Mouse (Mus musculus): ENCODE measurements around the gene Cxcr6. TPM values are rescaled to one million over a fixed set of nuclear protein-coding genes. Genes with fewer than 3 reads are reported as not detected.

Gene Cxcr6
- polyA plus RNA-seq, 1 experiment from 2014 or later = 0.11 TPM

DNA sequence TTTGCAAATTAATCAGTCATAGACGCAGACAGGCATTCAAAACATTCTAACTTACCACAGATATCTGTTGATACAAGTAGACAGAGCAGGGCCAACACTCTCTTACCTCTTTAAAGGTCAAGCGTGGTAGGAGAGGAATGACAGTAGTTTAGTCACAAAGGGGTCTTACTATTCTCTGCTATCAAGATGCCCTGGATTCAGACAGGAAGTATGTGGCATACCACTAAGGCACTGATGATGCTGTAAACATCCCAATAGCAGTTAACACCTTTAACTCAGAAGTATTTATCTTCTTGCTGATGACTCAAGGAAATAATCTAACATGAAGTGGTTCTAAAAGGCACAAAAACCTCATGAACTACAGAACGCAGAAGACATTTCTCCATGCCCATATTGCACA is 29.6 kb downstream of the Cxcr6 start:
- Histone ChIP-seq H3K27me3 (ENCODE audit: control insufficient read depth, insufficient read depth, low read length) (no peaks in the 10 kb centered on the region), H3K4me3 (replicated peaks; ENCODE audit: low read depth, low read length) (no peak overlapping the region), H3K9me3 (ENCODE audit: control insufficient read depth, low read length) (no peaks in the 10 kb centered on the region), H3K27ac (replicated peaks; ENCODE audit: low read depth, low read length) (no peak overlapping the region), H3K36me3 (ENCODE audit: control insufficient read depth, insufficient read depth, low read length) (peaks cover 35% of the 10 kb centered on the region), H3K9ac (replicated peaks; ENCODE audit: low read length) (no peak overlapping the region), H3K4me2 (ENCODE audit: low read length) (no peak overlapping the region), H3K4me1 (ENCODE audit: control insufficient read depth, insufficient read depth, low read length) (no peaks in the 10 kb centered on the region)
- WGBS = 96% methylated on average over 3 of the region's 3 CpGs
- ATAC-seq (ENCODE audit: low FRiP score, low TSS enrichment) (no peak), DNase-seq (no peak)

DNA sequence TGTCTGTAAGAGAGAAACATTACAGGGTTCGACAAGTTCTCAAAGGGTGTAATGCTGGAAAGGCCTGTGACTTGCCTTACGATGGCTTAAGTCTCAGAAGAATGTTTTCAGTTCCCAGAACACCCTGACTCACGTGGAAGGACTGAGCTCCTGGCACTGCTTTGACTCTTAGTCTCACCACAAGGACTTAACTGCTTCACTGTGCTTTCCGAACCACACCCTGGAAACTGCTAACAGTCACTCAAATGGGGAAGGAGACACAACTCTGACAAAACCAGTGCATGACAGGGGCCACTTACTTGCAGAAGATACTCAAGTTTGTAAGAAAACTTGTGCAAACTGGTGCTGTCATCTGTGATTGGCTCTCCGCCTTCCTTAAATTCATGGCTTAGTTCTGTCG is 34.0 kb downstream of the Cxcr6 start:
- WGBS = 91% methylated on average over 6 of the region's 6 CpGs
- Histone ChIP-seq H3K27ac (replicated peaks; ENCODE audit: low read depth, low read length) (no peak overlapping the region), H3K27me3 (ENCODE audit: control insufficient read depth, insufficient read depth, low read length) (no peaks in the 10 kb centered on the region), H3K36me3 (ENCODE audit: control insufficient read depth, insufficient read depth, low read length) (peaks cover 28% of the 10 kb centered on the region), H3K9me3 (ENCODE audit: control insufficient read depth, low read length) (no peaks in the 10 kb centered on the region), H3K9ac (replicated peaks; ENCODE audit: low read length) (no peak overlapping the region), H3K4me1 (ENCODE audit: control insufficient read depth, insufficient read depth, low read length) (no peaks in the 10 kb centered on the region), H3K4me2 (ENCODE audit: low read length) (no peak overlapping the region), H3K4me3 (replicated peaks; ENCODE audit: low read depth, low read length) (no peak overlapping the region)
- no peak for ATAC-seq (ENCODE audit: low FRiP score, low TSS enrichment)
- DNase-seq = no peak

DNA sequence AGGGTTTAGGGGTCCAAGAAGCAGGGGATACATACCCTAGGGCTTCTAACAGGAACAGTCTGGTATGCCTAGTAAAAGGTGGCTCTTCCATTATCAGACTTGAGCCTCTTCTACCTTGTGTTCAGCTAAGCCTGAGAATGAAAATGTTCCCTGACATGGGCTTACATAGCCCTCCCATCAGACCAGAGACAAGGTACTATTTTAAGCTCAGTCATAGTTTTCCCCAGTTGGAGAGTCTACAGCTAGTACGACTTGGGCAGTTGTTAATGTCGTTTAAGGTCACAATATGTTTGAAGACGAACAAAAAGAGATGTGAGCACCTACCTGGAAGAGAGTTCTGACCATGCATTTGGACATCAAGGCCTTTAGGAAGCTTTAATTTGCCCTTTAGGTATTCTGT is 38.2 kb downstream of the Cxcr6 start:
- no peak overlapping the region for H3K27ac ChIP-seq (replicated peaks; ENCODE audit: low read depth, low read length)
- H3K27me3 ChIP-seq (ENCODE audit: control insufficient read depth, insufficient read depth, low read length) = no peaks in the 10 kb centered on the region
- no peak for DNase-seq
- no peak overlapping the region for H3K9ac ChIP-seq (replicated peaks; ENCODE audit: low read length)
- no peak overlapping the region for H3K4me2 ChIP-seq (ENCODE audit: low read length)
- no peak for ATAC-seq (ENCODE audit: low FRiP score, low TSS enrichment)
- H3K36me3 ChIP-seq (ENCODE audit: control insufficient read depth, insufficient read depth, low read length) = peaks cover 10% of the 10 kb centered on the region; the same call in 1 of the 2 replicates
- no peak overlapping the region for H3K4me3 ChIP-seq (replicated peaks; ENCODE audit: low read depth, low read length)
- 90% methylated on average over 3 of the region's 3 CpGs for WGBS
- H3K9me3 ChIP-seq (ENCODE audit: control insufficient read depth, low read length) = no peaks in the 10 kb centered on the region
- no peaks in the 10 kb centered on the region for H3K4me1 ChIP-seq (ENCODE audit: control insufficient read depth, insufficient read depth, low read length)

DNA sequence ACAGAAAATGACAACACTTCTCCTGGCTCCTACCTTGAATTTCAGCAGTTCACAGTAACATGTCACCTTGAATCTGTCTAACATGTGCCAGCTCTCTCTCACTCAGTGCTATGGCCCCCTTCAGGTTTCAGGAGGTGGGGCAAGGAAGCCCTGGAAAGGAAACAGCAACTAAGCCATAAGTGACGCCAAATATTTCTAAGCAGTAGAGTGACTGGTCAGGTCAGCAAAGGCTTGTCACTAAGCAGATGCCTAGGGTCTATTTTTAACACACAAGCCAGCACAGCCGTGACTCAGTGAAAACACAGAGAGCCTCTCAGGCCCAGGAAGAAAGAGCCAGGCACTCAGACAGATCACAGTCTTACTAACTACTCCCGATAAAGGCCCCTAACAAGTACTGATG is 38.8 kb downstream of the Cxcr6 start:
- Histone ChIP-seq H3K27me3 (ENCODE audit: control insufficient read depth, insufficient read depth, low read length) (no peaks in the 10 kb centered on the region), H3K4me2 (ENCODE audit: low read length) (no peak overlapping the region), H3K4me3 (replicated peaks; ENCODE audit: low read depth, low read length) (no peak overlapping the region), H3K9me3 (ENCODE audit: control insufficient read depth, low read length) (no peaks in the 10 kb centered on the region), H3K36me3 (ENCODE audit: control insufficient read depth, insufficient read depth, low read length) (peaks cover 8% of the 10 kb centered on the region; the same call in 1 of the 2 replicates), H3K27ac (replicated peaks; ENCODE audit: low read depth, low read length) (no peak overlapping the region), H3K9ac (replicated peaks; ENCODE audit: low read length) (no peak overlapping the region), H3K4me1 (ENCODE audit: control insufficient read depth, insufficient read depth, low read length) (no peaks in the 10 kb centered on the region)
- ATAC-seq (ENCODE audit: low FRiP score, low TSS enrichment) (no peak), DNase-seq (no peak)
- 84% methylated on average over 3 of the region's 3 CpGs for WGBS

DNA sequence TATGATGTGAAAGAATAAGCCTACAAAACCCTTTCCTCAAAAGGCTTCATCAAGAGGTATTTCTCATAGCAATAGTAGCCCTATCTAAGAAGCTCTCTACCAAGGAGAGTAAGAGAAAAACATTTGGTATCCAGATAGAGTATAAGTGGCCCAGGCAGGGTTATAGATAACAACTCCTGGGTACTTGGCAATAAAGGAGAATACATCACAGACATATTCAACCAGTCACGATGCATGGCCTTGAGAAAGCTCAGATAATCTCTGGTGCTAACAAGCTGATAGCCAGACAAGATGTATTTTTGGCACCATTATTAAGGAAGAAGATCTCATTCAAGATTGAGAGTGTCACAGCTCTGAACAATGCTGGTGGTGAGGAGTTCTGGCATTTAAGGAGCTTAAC is 40.2 kb downstream of the Cxcr6 start:
- ATAC-seq (ENCODE audit: low FRiP score, low TSS enrichment) = no peak
- 88% methylated on average over 1 of the region's 1 CpGs for WGBS

DNA sequence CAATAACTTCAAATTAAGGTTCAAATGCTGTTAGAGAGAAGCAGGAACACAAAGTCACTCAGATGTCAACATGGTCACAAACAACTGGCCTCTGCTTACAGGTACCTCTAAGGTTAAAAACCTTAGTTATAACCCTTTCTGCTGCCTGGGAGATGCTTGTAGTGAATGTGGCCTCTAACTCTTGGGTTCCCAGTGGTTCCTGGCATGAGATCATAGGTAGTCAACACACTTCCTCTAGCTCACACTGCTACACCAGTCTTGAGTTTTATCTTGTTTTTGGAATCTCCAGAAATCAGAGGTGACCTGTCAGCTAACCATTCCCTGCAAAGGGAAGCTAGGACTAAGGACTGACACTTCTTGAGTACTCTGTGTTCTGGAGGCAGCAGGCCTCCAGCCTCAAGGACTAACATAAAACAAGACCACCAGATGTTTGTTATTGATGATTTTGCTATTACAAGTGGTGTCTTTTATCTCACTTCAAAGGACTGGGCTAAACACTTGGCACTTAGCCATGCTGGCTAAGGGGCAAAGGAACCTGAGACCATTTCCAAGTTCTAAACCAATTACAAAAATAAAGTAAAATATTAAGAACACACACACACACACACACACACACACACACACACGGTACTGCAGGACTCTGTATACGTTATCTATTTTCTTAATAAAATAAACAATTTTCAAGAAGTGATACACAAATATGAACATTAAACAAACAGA is 43.9 kb downstream of the Cxcr6 start:
- ATAC-seq (ENCODE audit: low FRiP score, low TSS enrichment) = no peak
- H3K27ac ChIP-seq (replicated peaks; ENCODE audit: low read depth, low read length) = no peak overlapping the region

More for the DNA sequence above, 40.2 kb downstream of the Cxcr6 start:
- no peak overlapping the region for H3K9ac ChIP-seq (replicated peaks; ENCODE audit: low read length)
- peaks cover 5% of the 10 kb centered on the region; the same call in 1 of the 2 replicates for H3K4me1 ChIP-seq (ENCODE audit: control insufficient read depth, insufficient read depth, low read length)
- no peak overlapping the region for H3K27ac ChIP-seq (replicated peaks; ENCODE audit: low read depth, low read length)
- no peak for DNase-seq
- 0 out of 2 replicates have a peak, but pooled peaks cover 4% of the 10 kb centered on the region for H3K36me3 ChIP-seq (ENCODE audit: control insufficient read depth, insufficient read depth, low read length)
- H3K9me3 ChIP-seq (ENCODE audit: control insufficient read depth, low read length) = no peaks in the 10 kb centered on the region
- H3K4me3 ChIP-seq (replicated peaks; ENCODE audit: low read depth, low read length) = no peak overlapping the region
- no peaks in the 10 kb centered on the region for H3K27me3 ChIP-seq (ENCODE audit: control insufficient read depth, insufficient read depth, low read length)
- no peak overlapping the region for H3K4me2 ChIP-seq (ENCODE audit: low read length)

DNA sequence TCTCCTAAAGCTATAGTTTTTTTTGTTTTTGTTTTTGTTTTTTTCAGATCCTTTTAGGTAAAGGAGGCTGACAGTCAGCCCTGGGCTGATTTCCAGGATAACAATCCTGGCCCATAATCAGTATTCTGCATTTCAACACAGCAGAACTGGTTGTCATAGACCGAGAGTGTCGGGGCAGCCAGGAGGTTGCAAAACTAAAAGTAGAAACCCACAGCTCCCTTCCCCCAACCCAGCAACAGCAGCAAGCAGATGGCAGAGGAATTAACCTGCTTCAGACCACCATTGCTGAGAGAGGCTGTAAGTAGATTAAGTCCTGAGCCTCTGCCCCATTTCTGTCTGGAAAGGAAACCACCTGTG is 44.4 kb downstream of the Cxcr6 start:
- WGBS = 2% methylated on average over 2 of the region's 2 CpGs
- no peaks in the 10 kb centered on the region for H3K9me3 ChIP-seq (ENCODE audit: control insufficient read depth, low read length)
- peak overlapping the region; percentile 62; the same call in 1 of the 2 replicates for H3K9ac ChIP-seq (replicated peaks; ENCODE audit: low read length)
- peak overlapping the region; percentile 88 for H3K4me2 ChIP-seq (ENCODE audit: low read length)
- peak overlapping the region; percentile 67 for H3K4me3 ChIP-seq (replicated peaks; ENCODE audit: low read depth, low read length)
- no peaks in the 10 kb centered on the region for H3K27me3 ChIP-seq (ENCODE audit: control insufficient read depth, insufficient read depth, low read length)
- ATAC-seq (ENCODE audit: low FRiP score, low TSS enrichment) = no peak
- peaks cover 5% of the 10 kb centered on the region; the same call in 1 of the 2 replicates for H3K4me1 ChIP-seq (ENCODE audit: control insufficient read depth, insufficient read depth, low read length)
- H3K36me3 ChIP-seq (ENCODE audit: control insufficient read depth, insufficient read depth, low read length) = no peaks in the 10 kb centered on the region
- peak; percentile 30 for DNase-seq
- no peak overlapping the region for H3K27ac ChIP-seq (replicated peaks; ENCODE audit: low read depth, low read length)

More for the DNA sequence above, 43.9 kb downstream of the Cxcr6 start:
- H3K4me3 ChIP-seq (replicated peaks; ENCODE audit: low read depth, low read length) = no peak overlapping the region
- H3K9me3 ChIP-seq (ENCODE audit: control insufficient read depth, low read length) = no peaks in the 10 kb centered on the region
- H3K9ac ChIP-seq (replicated peaks; ENCODE audit: low read length) = no peak overlapping the region
- no peaks in the 10 kb centered on the region for H3K36me3 ChIP-seq (ENCODE audit: control insufficient read depth, insufficient read depth, low read length)
- H3K4me2 ChIP-seq (ENCODE audit: low read length) = peak overlapping the region; percentile 88
- peak; percentile 9 for DNase-seq
- 81% methylated on average over 2 of the region's 2 CpGs for WGBS
- H3K4me1 ChIP-seq (ENCODE audit: control insufficient read depth, insufficient read depth, low read length) = peaks cover 5% of the 10 kb centered on the region; the same call in 1 of the 2 replicates
- no peaks in the 10 kb centered on the region for H3K27me3 ChIP-seq (ENCODE audit: control insufficient read depth, insufficient read depth, low read length)

DNA sequence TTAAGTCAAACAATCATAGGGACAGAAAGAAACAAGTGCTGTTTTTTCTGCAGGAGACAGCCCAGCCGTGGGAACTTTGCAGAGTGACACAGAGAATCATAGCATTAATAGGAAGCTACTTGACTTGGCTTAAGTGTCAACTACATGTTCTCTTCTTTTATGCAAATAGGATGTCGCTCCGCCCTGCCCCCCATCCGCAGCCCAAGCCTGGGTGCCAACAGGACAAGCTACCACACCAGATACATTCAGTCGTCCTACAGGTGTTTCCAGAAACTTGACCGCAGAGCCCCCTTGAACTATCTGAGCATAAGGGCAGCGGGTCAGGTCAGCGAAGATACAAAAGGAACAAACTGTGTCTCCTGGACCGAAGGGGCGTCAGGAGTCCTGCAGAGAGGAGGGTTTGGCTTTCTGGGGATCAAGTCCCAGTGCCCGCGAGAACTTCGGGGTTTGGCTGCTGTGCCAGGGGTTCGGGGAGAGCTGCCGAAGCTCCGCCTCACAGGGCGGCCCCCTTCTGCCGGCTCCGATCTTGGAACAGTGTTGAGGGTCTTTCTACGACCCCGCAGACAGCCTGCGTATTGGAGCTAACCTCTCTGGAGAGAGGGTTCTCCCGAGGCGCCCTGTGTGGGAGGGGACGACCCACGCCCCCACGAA is 44.9 kb downstream of the Cxcr6 start:
- Histone ChIP-seq H3K4me1 (ENCODE audit: control insufficient read depth, insufficient read depth, low read length) (peaks cover 5% of the 10 kb centered on the region; the same call in 1 of the 2 replicates), H3K4me3 (replicated peaks; ENCODE audit: low read depth, low read length) (peak overlapping the region; percentile 67), H3K27me3 (ENCODE audit: control insufficient read depth, insufficient read depth, low read length) (no peaks in the 10 kb centered on the region), H3K9ac (replicated peaks; ENCODE audit: low read length) (peak overlapping the region; percentile 62), H3K27ac (replicated peaks; ENCODE audit: low read depth, low read length) (peak overlapping the region; percentile 77), H3K36me3 (ENCODE audit: control insufficient read depth, insufficient read depth, low read length) (no peaks in the 10 kb centered on the region), H3K4me2 (ENCODE audit: low read length) (peak overlapping the region; percentile 88), H3K9me3 (ENCODE audit: control insufficient read depth, low read length) (no peaks in the 10 kb centered on the region)
- WGBS = under 1% methylated on average over 27 of the region's 27 CpGs
- no peak for DNase-seq
- peak; percentile 83 for ATAC-seq (ENCODE audit: low FRiP score, low TSS enrichment)
